Mouse (Mus musculus) liver, embryonic 14.5 days (tissue): ENCODE results near the gene Clcn6. TPM values are rescaled to one million over a fixed set of nuclear protein-coding genes. Genes with fewer than 3 reads are reported as not detected.

Experiments
- ATAC-seq: fragments of 200-750 bp; cut with Nextera tagmentation; 2 replicates; pipeline ENCODE4 v1.8.0; 2017; ENCODE audit warnings: moderate number of reproducible peaks, mild to moderate bottlenecking, moderate library complexity; ENCODE audit not compliant: insufficient read depth
- DNase-seq, 3 experiments: peaks; one replicate each; pipeline ENCODE4 v3.0.0-alpha.2; 2012 to 2013; ENCODE audit warnings: low read depth in 3 of 3, low spot score in 3 of 3
- H3K27ac ChIP-seq: fragments of 300-500 bp; sonication (generic); 2 replicates; pipeline ENCODE4 v1.5.1; 2014; ENCODE audit warnings: moderate library complexity, mild to moderate bottlenecking, control low read depth, inconsistent platforms
- H3K27me3 ChIP-seq: fragments of 300-500 bp; sonication (generic); 2 replicates; pipeline ENCODE4 v1.6.1; 2014; ENCODE audit warnings: mild to moderate bottlenecking, low read length, moderate library complexity; ENCODE audit not compliant: control insufficient read depth, insufficient read depth
- H3K36me3 ChIP-seq: fragments of 300-500 bp; sonication (generic); replicated peaks from 2 replicates; pipeline ENCODE4 v1.6.1; 2014; ENCODE audit warnings: low read depth; ENCODE audit not compliant: control insufficient read depth, insufficient read depth
- H3K4me1 ChIP-seq, 2 experiments: fragments of 200-500 bp in 1 of 2; fragments of 300-500 bp in 1 of 2; sonication (generic) in 1 of 2; replicated peaks; 2 replicates each; pipeline ENCODE4 v1.6.1; 2012 to 2014; ENCODE audit warnings: antibody characterized with exemption in 1 of 2, inconsistent platforms in 1 of 2, low read length in 1 of 2; ENCODE audit not compliant: control insufficient read depth in 2 of 2, insufficient read depth in 2 of 2
- H3K4me2 ChIP-seq: fragments of 300-500 bp; sonication (generic); 2 replicates; pipeline ENCODE4 v1.6.1; 2014; ENCODE audit warnings: low read depth, mild to moderate bottlenecking, control low read depth, moderate library complexity
- H3K4me3 ChIP-seq, 2 experiments: fragments of 200-500 bp in 1 of 2; fragments of 300-500 bp in 1 of 2; sonication (generic) in 1 of 2; 2 replicates each; pipeline ENCODE4 v1.5.1; 2012 to 2014; ENCODE audit warnings: low read depth in 2 of 2, low read length in 2 of 2, mild to moderate bottlenecking in 2 of 2, control low read depth in 1 of 2, inconsistent platforms in 1 of 2, moderate library complexity in 1 of 2; ENCODE audit not compliant: insufficient read depth in 1 of 2
- H3K9ac ChIP-seq: fragments of 300-500 bp; sonication (generic); replicated peaks from 2 replicates; pipeline ENCODE4 v1.6.1; 2014; ENCODE audit warnings: mild to moderate bottlenecking, control low read depth, moderate library complexity
- H3K9me3 ChIP-seq: fragments of 300-500 bp; sonication (generic); 2 replicates; pipeline ENCODE4 v1.6.1; 2016; ENCODE audit warnings: low read length, mixed read lengths; ENCODE audit not compliant: control insufficient read depth
- CTCF ChIP-seq: IDR thresholded peaks from 2 replicates; pipeline ENCODE4 v1.5.1; 2016; ENCODE audit warnings: antibody characterized with exemption, low read depth, control low read depth
- EP300 ChIP-seq: IDR thresholded peaks from 2 replicates; pipeline ENCODE4 v1.6.1; 2016; ENCODE audit warnings: antibody characterized with exemption, low read depth
- WGBS: fragments of 180-500 bp; shearing (Covaris S2); extraction: QIAGEN DNeasy Blood & Tissue Kit; methylation state at CpG from one replicate; pipeline ENCODE4 v1.1.7; 2014; ENCODE audit not compliant: insufficient replicate concordance; 5-methylcytosine and 5-hydroxymethylcytosine counted together
- polyA plus RNA-seq, 2 experiments: library from polyadenylated mRNA; depleted of rRNA in 1 of 2; stranded (reverse) in 1 of 2; unstranded in 1 of 2; fragments of >200 nt; fragmentation: Nextera tagmentation in 1 of 2; extraction: Ambion mirVana in 1 of 2; gene quantifications; 2 replicates each; pipeline versions ENCODE4 v1.2.1 to v1.2.3; 2012 to 2014

Clcn6 gene
- polyA plus RNA-seq, 2 experiments, result 0.66 to 2.4 TPM

GRCm38 (mm10) chr4:148040029-148040830, 1.6 kb upstream of the Clcn6 start:
- Histone ChIP-seq H3K36me3 (peaks cover 16% of the 10 kb centered on the region), H3K4me2 (peak overlapping the region; percentile 98), H3K4me3 (peak overlapping the region; percentile 75 to 85), H3K9ac (peak overlapping the region; percentile 97), H3K9me3 (no peaks in the 10 kb centered on the region), H3K27me3 (no peaks in the 10 kb centered on the region), H3K4me1 (peaks cover 39 to 49% of the 10 kb centered on the region in 2 experiments), H3K27ac (peak overlapping the region; percentile 98)
- TF ChIP-seq CTCF, result no peak
- no peak for TF ChIP-seq EP300
- ATAC-seq, result no peak
- no peak for DNase-seq
- 62% methylated on average over 15 of the region's 15 CpGs for WGBS

DNA sequence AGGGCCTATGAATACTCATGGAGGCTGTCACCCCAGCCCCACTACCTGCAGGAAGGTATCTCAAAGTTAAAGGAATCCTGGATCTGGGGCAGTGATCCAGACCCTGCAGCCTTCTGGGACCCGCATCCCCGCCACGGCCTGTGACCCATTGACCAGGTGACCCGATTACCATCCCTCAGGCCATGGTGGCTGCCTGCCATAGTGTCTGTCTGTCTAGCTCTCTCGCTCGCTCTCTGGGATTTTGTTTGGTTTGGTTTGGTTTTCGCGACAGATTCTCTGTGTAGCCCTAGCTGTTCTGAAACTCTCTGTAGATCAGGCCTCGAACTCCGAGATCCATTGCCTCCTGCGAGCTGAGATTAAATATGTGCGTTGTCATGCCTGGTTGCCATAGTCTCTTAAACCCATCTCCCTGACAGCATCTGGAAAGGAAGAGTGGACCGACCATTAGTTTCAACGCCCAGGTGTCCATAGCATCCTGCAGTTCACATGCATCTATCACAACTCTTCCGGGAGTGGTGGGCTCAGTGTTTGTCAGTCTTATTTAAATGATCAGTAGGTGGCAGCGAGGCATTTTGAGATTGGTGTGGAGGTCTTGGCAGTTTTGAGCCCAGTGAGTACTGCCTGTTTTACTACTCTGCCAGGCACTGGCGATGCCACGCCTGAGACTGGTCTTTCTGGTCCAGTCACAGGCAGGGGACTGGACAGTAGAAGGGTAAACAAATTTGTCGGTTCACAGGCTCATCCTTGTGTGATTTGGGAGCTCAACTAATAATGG, 820 bp upstream of the Clcn6 start:
- Histone ChIP-seq H3K4me2 (peak overlapping the region; percentile 98), H3K36me3 (peaks cover 10% of the 10 kb centered on the region), H3K9ac (peak overlapping the region; percentile 97), H3K27ac (peak overlapping the region; percentile 98), H3K4me3 (peak overlapping the region; percentile 75 to 85), H3K27me3 (no peaks in the 10 kb centered on the region), H3K4me1 (peaks cover 32 to 41% of the 10 kb centered on the region in 2 experiments), H3K9me3 (no peaks in the 10 kb centered on the region)
- DNase-seq (peak; percentile 56 to 59 (median 56)), ATAC-seq (peak; percentile 11)
- TF ChIP-seq CTCF (peak; percentile 22; the same call in 1 of the 2 replicates), EP300 (no peak; the same call in 1 of the 2 replicates)
- 18% methylated on average over 19 of the region's 19 CpGs for WGBS

DNA sequence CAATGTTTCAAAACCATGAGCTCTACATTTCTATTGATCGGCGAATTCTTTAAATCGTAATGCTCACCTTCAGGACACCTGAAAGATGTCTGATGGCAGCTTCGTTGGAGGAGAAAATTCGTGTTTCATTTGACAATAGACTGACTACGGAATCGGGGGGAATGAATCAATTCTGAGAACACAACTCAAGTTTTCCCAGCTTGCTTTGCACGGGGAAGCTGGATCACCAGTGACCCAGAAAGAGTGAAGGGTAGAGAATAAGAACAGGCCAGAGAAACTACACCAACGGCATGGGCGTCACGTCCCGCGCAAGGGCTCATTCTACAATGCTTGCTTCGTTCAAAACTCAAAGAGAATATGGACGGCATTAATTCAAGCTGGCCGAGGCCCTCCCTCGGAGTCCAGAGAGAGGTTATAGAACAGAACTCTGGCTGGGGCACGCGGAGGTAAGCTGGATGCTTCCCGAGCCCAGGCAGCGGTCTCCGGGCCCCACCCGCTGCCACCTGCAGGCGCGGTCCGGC, 482 bp downstream of the Clcn6 start:
- no peak for ATAC-seq
- Histone ChIP-seq H3K9me3 (no peaks in the 10 kb centered on the region), H3K36me3 (peaks cover 6% of the 10 kb centered on the region; the same call in 1 of the 2 replicates), H3K4me3 (peak overlapping the region; percentile 82 to 85), H3K4me2 (peak overlapping the region; percentile 98), H3K27ac (peak overlapping the region; percentile 2), H3K4me1 (peaks cover 27 to 37% of the 10 kb centered on the region in 2 experiments), H3K27me3 (no peaks in the 10 kb centered on the region), H3K9ac (peak overlapping the region; percentile 71)
- DNase-seq, result no peak
- TF ChIP-seq CTCF, result no peak
- no peak for TF ChIP-seq EP300
- 6% methylated on average over 26 of the region's 26 CpGs for WGBS

DNA sequence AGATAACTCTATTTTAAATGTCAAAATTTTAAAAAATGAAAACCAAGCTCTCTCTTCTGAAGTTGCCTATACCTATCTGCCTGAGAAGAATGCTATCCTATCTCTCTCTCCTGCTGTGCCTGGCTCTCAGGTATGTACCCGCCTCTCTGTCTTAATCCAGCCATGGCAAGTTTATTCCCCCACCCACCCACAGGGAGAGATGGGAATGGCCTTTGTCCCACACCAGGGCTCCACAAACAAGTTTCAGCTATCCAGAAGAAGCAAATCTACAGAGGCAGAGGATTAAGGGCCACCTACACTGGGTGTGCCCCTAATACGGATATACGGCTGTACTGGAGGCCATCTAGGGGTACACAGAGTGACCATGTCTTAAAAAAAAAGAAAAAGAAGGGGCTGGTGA, 3.2 kb downstream of the Clcn6 start:
- Histone ChIP-seq H3K4me3 (no peak overlapping the region), H3K27ac (no peak overlapping the region), H3K9ac (no peak overlapping the region), H3K4me2 (no peak overlapping the region), H3K36me3 (no peaks in the 10 kb centered on the region), H3K27me3 (no peaks in the 10 kb centered on the region), H3K4me1 (peaks cover 16 to 17% of the 10 kb centered on the region in 2 experiments), H3K9me3 (no peaks in the 10 kb centered on the region)
- no peak for TF ChIP-seq EP300
- TF ChIP-seq CTCF, result no peak
- no peak for ATAC-seq
- WGBS, result 72% methylated on average over 3 of the region's 3 CpGs
- no peak for DNase-seq
